ENCODE assay signal across 28 mouse cellular contexts in the genomic region with DNA sequence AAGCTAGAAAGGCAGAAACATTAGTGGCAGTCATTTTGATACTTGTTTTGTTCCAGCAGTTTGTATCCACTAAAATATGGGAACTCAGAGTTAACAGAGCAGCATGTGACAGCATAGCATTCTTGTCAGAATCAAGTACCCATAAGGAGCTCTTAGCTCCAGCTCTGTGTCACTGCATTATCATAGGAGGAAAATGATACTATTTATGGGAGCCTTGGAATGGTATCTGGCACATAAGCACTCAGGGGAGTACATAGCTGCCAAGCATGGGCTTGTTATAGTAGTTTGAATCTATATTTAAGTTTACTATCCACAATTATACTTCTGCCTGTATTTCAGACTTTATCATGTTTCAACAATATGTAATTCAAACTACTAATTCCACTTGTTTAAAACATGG.
DNase-seq lines count a peak whose midpoint lies in the region; ATAC-seq and TF ChIP-seq lines count a peak whose summit lies in the region.
"Had no signal": no experiment of that assay in that cellular context is flagged by ENCODE, and none has a peak within 500 bp of the region (broad histone marks: within the 10 kb centered on the region; RNA-seq: fewer than 3 reads in every experiment).

No protein-coding gene starts in this region.

- H3K9ac ChIP-seq in forebrain, postnatal 0 days: no peak overlapping the region
- no peak overlapping the region for H3K9ac ChIP-seq in heart, embryonic 11.5 days (ENCODE audit: low read depth, low read length)
- H3K9ac ChIP-seq in heart, embryonic 14.5 days (ENCODE audit: low read length): no peak overlapping the region
- H3K9ac ChIP-seq: liver, embryonic 12.5 days; liver, postnatal 0 days; neural tube, embryonic 12.5 days had no signal

- no peak for DNase-seq in forebrain, postnatal 0 days
- no peak for DNase-seq in forebrain, embryonic 10.5 days (ENCODE audit: extremely low spot score, low spot score)
- DNase-seq in heart, postnatal 25 days (ENCODE audit: low spot score): no peak
- no peak for DNase-seq in cerebellum, postnatal 25 days
- no peak for DNase-seq in adrenal gland, postnatal 36 days
- DNase-seq: adrenal gland, postnatal 10 days; cerebellum, adult 2 months; cerebellum, postnatal 14 days; gastrocnemius, postnatal 25 days; kidney, adult 2 months; kidney, postnatal 36 days; left cerebral cortex, postnatal 4 days; liver, postnatal 0 days; lung, postnatal 36 days; right cerebral cortex, adult 18-20 months; spleen, adult 18-20 months; thymus, adult 2 months; thymus, postnatal 36 days had no signal

- intact Hi-C loops in heart, postnatal 25 days (cut with DNase I): no loop called here

- H3K27me3 ChIP-seq in forebrain, postnatal 0 days (ENCODE audit: insufficient read depth, low read length): no peaks in the 10 kb centered on the region
- H3K27me3 ChIP-seq in forebrain, embryonic 10.5 days (ENCODE audit: poor library complexity, severe bottlenecking): no peaks in the 10 kb centered on the region
- no peaks in the 10 kb centered on the region for H3K27me3 ChIP-seq in heart, embryonic 11.5 days (ENCODE audit: control insufficient read depth, insufficient read depth, low read length)
- no peaks in the 10 kb centered on the region for H3K27me3 ChIP-seq in heart, embryonic 14.5 days (ENCODE audit: control insufficient read depth, insufficient read depth, low read length)
- H3K27me3 ChIP-seq: liver, embryonic 12.5 days; neural tube, embryonic 12.5 days; Patski had no signal

- H3K27ac ChIP-seq in forebrain, postnatal 0 days (ENCODE audit: low read depth, low read length): no peak overlapping the region
- H3K27ac ChIP-seq in forebrain, embryonic 10.5 days: no peak overlapping the region
- H3K27ac ChIP-seq in heart, embryonic 11.5 days (ENCODE audit: low read depth, low read length): no peak overlapping the region
- peak overlapping the region in 1 of 2 experiments; percentile 72; a peak in 3 of 4 replicates for H3K27ac ChIP-seq in heart, embryonic 14.5 days (replicated peaks in 1 of 2; ENCODE audit: control insufficient read depth in 1 of 2, insufficient read depth in 1 of 2, low read depth in 2 of 2, low read length in 2 of 2)
- H3K27ac ChIP-seq: heart, adult 2 months; layer of hippocampus, adult 2 months; liver, embryonic 12.5 days; neural tube, embryonic 12.5 days had no signal

- H3K4me1 ChIP-seq in forebrain, postnatal 0 days (ENCODE audit: insufficient read depth): no peaks in the 10 kb centered on the region
- H3K4me1 ChIP-seq in forebrain, embryonic 10.5 days: no peaks in the 10 kb centered on the region
- no peaks in the 10 kb centered on the region for H3K4me1 ChIP-seq in heart, embryonic 11.5 days (ENCODE audit: control insufficient read depth, insufficient read depth, low read length)
- H3K4me1 ChIP-seq in heart, embryonic 14.5 days (ENCODE audit: control insufficient read depth in 2 of 2, insufficient read depth in 2 of 2, low read length in 2 of 2): peaks cover 4 to 6% of the 10 kb centered on the region in 2 experiments; a peak in 2 of 4 replicates
- H3K4me1 ChIP-seq: liver, embryonic 12.5 days; neural tube, embryonic 12.5 days had no signal

- no peak for TF ChIP-seq CTCF in forebrain, postnatal 0 days (IDR thresholded peaks at IDR 0.05; ENCODE audit: low read depth)

- H3K4me2 ChIP-seq in forebrain, postnatal 0 days (ENCODE audit: low read depth): no peak overlapping the region
- no peak overlapping the region for H3K4me2 ChIP-seq in heart, embryonic 11.5 days
- H3K4me2 ChIP-seq in heart, embryonic 14.5 days (ENCODE audit: low read length): peak overlapping the region; percentile 8; the same call in 1 of the 2 replicates
- H3K4me2 ChIP-seq: liver, embryonic 12.5 days; midbrain, embryonic 11.5 days; neural tube, embryonic 12.5 days had no signal

- no peaks in the 10 kb centered on the region for H3K36me3 ChIP-seq in forebrain, postnatal 0 days (ENCODE audit: insufficient read depth)
- H3K36me3 ChIP-seq in forebrain, embryonic 10.5 days (replicated peaks): no peaks in the 10 kb centered on the region
- H3K36me3 ChIP-seq in heart, embryonic 11.5 days (ENCODE audit: control insufficient read depth, insufficient read depth, low read length): no peaks in the 10 kb centered on the region
- H3K36me3 ChIP-seq in heart, embryonic 14.5 days (ENCODE audit: control insufficient read depth, insufficient read depth, low read length): no peaks in the 10 kb centered on the region
- H3K36me3 ChIP-seq: liver, embryonic 12.5 days; neural tube, embryonic 12.5 days had no signal

- H3K9me3 ChIP-seq in forebrain, postnatal 0 days (ENCODE audit: low read length): no peaks in the 10 kb centered on the region
- no peaks in the 10 kb centered on the region for H3K9me3 ChIP-seq in forebrain, embryonic 10.5 days
- H3K9me3 ChIP-seq in heart, embryonic 11.5 days (replicated peaks; ENCODE audit: control insufficient read depth, low read length): no peaks in the 10 kb centered on the region
- no peaks in the 10 kb centered on the region for H3K9me3 ChIP-seq in heart, embryonic 14.5 days (ENCODE audit: control insufficient read depth, low read length)
- H3K9me3 ChIP-seq: liver, embryonic 12.5 days; neural tube, embryonic 12.5 days had no signal

- peak; percentile 67 for ATAC-seq in forebrain, postnatal 0 days
- 0 out of 2 replicates have a peak, but pooled peaks have one; percentile 65 for ATAC-seq in heart, embryonic 11.5 days (replicated peaks; ENCODE audit: insufficient number of reproducible peaks, low FRiP score, low TSS enrichment)
- ATAC-seq in heart, embryonic 14.5 days (ENCODE audit: insufficient number of reproducible peaks, insufficient read depth, low FRiP score, low read depth): peak; percentile 84
- ATAC-seq: hindbrain, embryonic 16.5 days; liver, embryonic 12.5 days; liver, postnatal 0 days; Patski had no signal

- no peak overlapping the region for H3K4me3 ChIP-seq in forebrain, postnatal 0 days (ENCODE audit: low read depth, low read length)
- H3K4me3 ChIP-seq in forebrain, embryonic 10.5 days: no peak overlapping the region
- no peak overlapping the region for H3K4me3 ChIP-seq in heart, embryonic 11.5 days (ENCODE audit: low read depth, low read length)
- H3K4me3 ChIP-seq in heart, embryonic 14.5 days (ENCODE audit: control insufficient read depth in 1 of 2, insufficient read depth in 1 of 2, low read depth in 1 of 2, low read length in 2 of 2): no peak overlapping the region
- H3K4me3 ChIP-seq: heart, adult 2 months; layer of hippocampus, adult 2 months; liver, embryonic 12.5 days; myocyte; neural tube, embryonic 12.5 days had no signal
